Mouse (Mus musculus) heart, embryonic 14.5 days (tissue): ENCODE results near the gene Dync1i1. TPM values are rescaled to one million over a fixed set of nuclear protein-coding genes. Genes with fewer than 3 reads are reported as not detected.

Source experiments
- ATAC-seq: fragments of 200-750 bp; cut with Nextera tagmentation; 2 replicates; pipeline ENCODE4 v1.8.0; 2017; ENCODE audit warnings: low read depth, moderate TSS enrichment; ENCODE audit not compliant: insufficient number of reproducible peaks, insufficient read depth, low FRiP score
- H3K27ac ChIP-seq, 2 experiments: fragments of 200-500 bp in 1 of 2; fragments of 300-500 bp in 1 of 2; sonication (generic) in 1 of 2; replicated peaks in 1 of 2; 2 replicates each; pipeline ENCODE4 v1.5.1; 2012 to 2014; ENCODE audit warnings: low read depth in 2 of 2, low read length in 2 of 2, control low read depth in 1 of 2, mild to moderate bottlenecking in 1 of 2, mixed read lengths in 1 of 2; ENCODE audit not compliant: control insufficient read depth in 1 of 2, insufficient read depth in 1 of 2
- H3K27me3 ChIP-seq: fragments of 300-500 bp; sonication (generic); 2 replicates; pipeline ENCODE4 v1.6.1; 2014; ENCODE audit warnings: mild to moderate bottlenecking, low read length, control low read depth; ENCODE audit not compliant: control insufficient read depth, insufficient read depth
- H3K36me3 ChIP-seq: fragments of 300-500 bp; sonication (generic); 2 replicates; pipeline ENCODE4 v1.6.1; 2014; ENCODE audit warnings: mild to moderate bottlenecking, control low read depth, low read length, mixed read lengths; ENCODE audit not compliant: control insufficient read depth, insufficient read depth
- H3K4me1 ChIP-seq, 2 experiments: fragments of 200-500 bp in 1 of 2; fragments of 300-500 bp in 1 of 2; sonication (generic) in 1 of 2; 2 replicates each; pipeline ENCODE4 v1.6.1; 2012 to 2014; ENCODE audit warnings: low read length in 2 of 2, control low read depth in 1 of 2, mixed read lengths in 1 of 2; ENCODE audit not compliant: control insufficient read depth in 2 of 2, insufficient read depth in 2 of 2
- H3K4me2 ChIP-seq: fragments of 300-500 bp; sonication (generic); 2 replicates; pipeline ENCODE4 v1.6.1; 2014; ENCODE audit warnings: mild to moderate bottlenecking, low read length
- H3K4me3 ChIP-seq, 2 experiments: fragments of 200-500 bp in 1 of 2; fragments of 300-500 bp in 1 of 2; sonication (generic) in 1 of 2; 2 replicates each; pipeline ENCODE4 v1.5.1; 2012 to 2014; ENCODE audit warnings: low read length in 2 of 2, mild to moderate bottlenecking in 2 of 2, control low read depth in 1 of 2, low read depth in 1 of 2, moderate library complexity in 1 of 2; ENCODE audit not compliant: control insufficient read depth in 1 of 2, insufficient read depth in 1 of 2
- H3K9ac ChIP-seq: fragments of 300-500 bp; sonication (generic); 2 replicates; pipeline ENCODE4 v1.6.1; 2014; ENCODE audit warnings: mild to moderate bottlenecking, low read length
- H3K9me3 ChIP-seq: fragments of 300-500 bp; sonication (generic); 2 replicates; pipeline ENCODE4 v1.6.1; 2016; ENCODE audit warnings: low read length, control low read depth; ENCODE audit not compliant: control insufficient read depth
- WGBS: fragments of 180-500 bp; shearing (Covaris S2); extraction: QIAGEN DNeasy Blood & Tissue Kit; methylation state at CpG from one replicate; pipeline ENCODE4 v1.1.7; 2014; 5-methylcytosine and 5-hydroxymethylcytosine counted together
- polyA plus RNA-seq: library from polyadenylated mRNA; unstranded; fragments of >200 nt; fragmentation: Nextera tagmentation; extraction: Ambion mirVana; gene quantifications from 2 replicates; pipeline ENCODE4 v1.2.1, GENCODE M21; 2014

The Dync1i1 gene
- polyA plus RNA-seq, 1 experiment from 2014 or later: 3.3 TPM

GRCm38 (mm10) chr6:5930140-5930539, 204.7 kb downstream of the Dync1i1 start:
- no peak for ATAC-seq
- no peak overlapping the region for H3K27ac ChIP-seq
- no peaks in the 10 kb centered on the region for H3K36me3 ChIP-seq
- H3K4me2 ChIP-seq: no peak overlapping the region
- no peak overlapping the region for H3K9ac ChIP-seq
- no peaks in the 10 kb centered on the region for H3K27me3 ChIP-seq
- no peak overlapping the region for H3K4me3 ChIP-seq
- WGBS: 89% methylated on average over 8 of the region's 8 CpGs
- no peaks in the 10 kb centered on the region for H3K9me3 ChIP-seq
- H3K4me1 ChIP-seq: no peaks in the 10 kb centered on the region

DNA sequence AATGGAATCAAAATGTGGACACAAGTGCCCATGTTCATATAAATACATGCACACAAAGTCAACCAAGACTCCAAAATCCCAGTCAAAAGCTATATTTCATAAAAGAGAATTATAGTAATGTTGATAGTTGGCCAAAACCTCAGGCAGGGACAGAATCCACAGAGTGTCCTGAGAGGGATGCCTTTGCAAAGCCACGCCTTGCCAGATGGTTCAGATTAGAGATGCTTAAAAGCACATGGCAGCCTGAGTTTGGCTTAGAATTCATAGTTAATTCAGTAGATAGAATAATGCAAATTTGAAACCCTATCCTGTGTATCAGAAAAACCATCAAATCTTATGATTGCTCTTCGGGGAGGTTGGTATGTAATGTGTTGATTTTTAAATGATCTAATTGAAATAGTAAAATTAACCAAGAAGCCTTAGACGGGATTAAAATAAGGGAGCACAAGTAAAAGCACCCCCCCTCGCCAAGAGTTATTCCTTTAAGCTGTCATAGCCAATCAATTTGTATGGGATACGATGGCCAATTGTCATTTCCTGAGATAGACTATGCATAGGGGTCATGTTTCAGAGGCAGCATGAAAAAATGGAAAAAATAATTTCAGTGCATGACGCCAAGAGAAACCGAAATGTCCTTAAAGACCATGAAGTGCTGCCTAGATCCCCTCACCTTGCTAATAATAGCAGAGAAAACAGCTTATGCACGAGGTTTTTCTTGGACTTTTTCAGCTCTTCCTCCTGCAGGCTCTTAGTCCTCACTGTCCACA, 210.3 kb downstream of the Dync1i1 start:
- H3K4me2 ChIP-seq: no peak overlapping the region
- ATAC-seq: no peak
- 77% methylated on average over 8 of the region's 8 CpGs for WGBS
- H3K4me3 ChIP-seq: no peak overlapping the region
- no peaks in the 10 kb centered on the region for H3K27me3 ChIP-seq
- no peaks in the 10 kb centered on the region for H3K4me1 ChIP-seq
- H3K36me3 ChIP-seq: no peaks in the 10 kb centered on the region
- H3K27ac ChIP-seq: no peak overlapping the region
- H3K9me3 ChIP-seq: no peaks in the 10 kb centered on the region
- no peak overlapping the region for H3K9ac ChIP-seq

DNA sequence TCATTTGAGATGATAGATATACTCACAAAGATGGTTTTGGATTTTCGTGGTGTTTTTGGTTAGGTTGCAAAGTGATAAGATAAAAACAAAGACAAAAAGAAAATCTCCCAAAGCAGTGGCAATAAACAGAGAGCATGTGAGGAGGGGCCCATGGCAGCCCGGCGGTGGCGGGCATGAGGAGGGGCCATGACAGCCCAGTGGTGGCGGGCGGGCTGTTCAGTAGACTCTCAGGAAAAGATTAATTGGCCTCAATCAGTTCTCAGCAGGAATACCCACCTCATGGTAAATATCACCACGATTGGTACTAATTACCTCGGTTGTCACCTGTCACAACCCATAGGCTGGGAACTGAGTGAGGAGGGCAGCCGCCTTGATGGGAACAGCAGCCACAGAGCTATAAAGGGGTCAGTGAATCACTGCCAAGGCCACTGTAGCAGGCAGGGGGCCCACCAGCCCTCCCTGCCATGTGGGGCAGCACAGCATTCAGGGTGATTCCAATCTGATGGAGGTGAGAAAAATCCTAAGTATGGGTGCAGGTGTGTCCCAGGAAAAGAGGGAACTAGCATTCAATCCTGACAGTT, 224.5 kb downstream of the Dync1i1 start:
- WGBS: 74% methylated on average over 9 of the region's 9 CpGs
- Histone ChIP-seq H3K27me3 (no peaks in the 10 kb centered on the region), H3K4me1 (no peaks in the 10 kb centered on the region), H3K9me3 (no peaks in the 10 kb centered on the region), H3K4me3 (no peak overlapping the region), H3K4me2 (no peak overlapping the region), H3K36me3 (no peaks in the 10 kb centered on the region), H3K27ac (no peak overlapping the region), H3K9ac (no peak overlapping the region)
- no peak for ATAC-seq

GRCm38 (mm10) chr6:5956316-5956913, 231.0 kb downstream of the Dync1i1 start:
- Histone ChIP-seq H3K4me1 (no peaks in the 10 kb centered on the region), H3K27ac (no peak overlapping the region), H3K9ac (no peak overlapping the region), H3K4me2 (no peak overlapping the region), H3K9me3 (no peaks in the 10 kb centered on the region), H3K36me3 (no peaks in the 10 kb centered on the region), H3K4me3 (no peak overlapping the region), H3K27me3 (no peaks in the 10 kb centered on the region)
- no peak for ATAC-seq
- WGBS: 75% methylated on average over 10 of the region's 10 CpGs

GRCm38 (mm10) chr6:5960728-5961127, 235.3 kb downstream of the Dync1i1 start:
- Histone ChIP-seq H3K4me2 (no peak overlapping the region), H3K4me3 (no peak overlapping the region), H3K27me3 (no peaks in the 10 kb centered on the region), H3K4me1 (no peaks in the 10 kb centered on the region), H3K36me3 (no peaks in the 10 kb centered on the region), H3K27ac (no peak overlapping the region), H3K9ac (no peak overlapping the region), H3K9me3 (no peaks in the 10 kb centered on the region)
- WGBS: 84% methylated on average over 4 of the region's 4 CpGs
- ATAC-seq: no peak

DNA sequence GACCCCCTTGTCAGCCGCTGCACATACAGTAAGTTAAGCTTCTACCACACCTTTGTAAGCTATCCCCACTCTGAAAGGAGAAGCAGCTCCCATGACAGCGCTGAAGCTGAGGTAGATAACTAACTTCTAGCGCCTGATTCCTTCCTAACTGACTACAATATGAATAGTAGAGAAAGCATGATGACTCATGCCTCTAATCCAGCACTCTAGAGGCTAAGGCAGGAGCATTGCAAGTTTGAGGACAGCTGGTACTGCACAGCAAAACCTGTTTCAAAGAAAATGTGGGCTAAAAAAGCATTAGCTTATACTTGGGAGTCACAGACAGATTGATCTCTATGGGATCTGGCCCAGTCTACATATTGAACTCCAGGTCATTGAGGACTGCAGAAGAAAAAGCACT, 236.5 kb downstream of the Dync1i1 start:
- Histone ChIP-seq H3K36me3 (no peaks in the 10 kb centered on the region), H3K9ac (no peak overlapping the region), H3K4me3 (no peak overlapping the region), H3K4me1 (no peaks in the 10 kb centered on the region), H3K9me3 (no peaks in the 10 kb centered on the region), H3K4me2 (no peak overlapping the region), H3K27me3 (no peaks in the 10 kb centered on the region), H3K27ac (no peak overlapping the region)
- 84% methylated on average over 3 of the region's 3 CpGs for WGBS
- ATAC-seq: no peak

- H3K4me1 ChIP-seq: peaks cover 0 to 8% of the 10 kb centered on the region in 2 experiments; a peak in 2 of 4 replicates
- whole genome bisulfite sequencing: 92% methylated on average over 7 of the region's 7 CpGs
- H3K9me3 ChIP-seq: no peaks in the 10 kb centered on the region
- H3K36me3 ChIP-seq: no peaks in the 10 kb centered on the region
- H3K27ac ChIP-seq: no peak overlapping the region
- ATAC-seq: no peak
- H3K9ac ChIP-seq: no peak overlapping the region
- no peak overlapping the region for H3K4me2 ChIP-seq
- no peak overlapping the region for H3K4me3 ChIP-seq
- H3K27me3 ChIP-seq: no peaks in the 10 kb centered on the region
Observed at GRCm38 (mm10) chr6:5966376-5966775, 240.9 kb downstream of the Dync1i1 start.
